Mouse (Mus musculus): ENCODE data around the gene Adamtsl3. TPM values are rescaled to one million over a fixed set of nuclear protein-coding genes. Genes with fewer than 3 reads are reported as not detected.
"Not testable (repeated sequence)": the region's sequence is repeated elsewhere in the genome, so short reads cannot be mapped to it uniquely, and the experiment has no call there.

The Adamtsl3 gene
- polyA plus RNA-seq, 1 experiment from 2014 or later, result 0.46 TPM

- WGBS, result 83% methylated on average over 8 of the region's 8 CpGs
- no peak for DNase-seq (ENCODE audit: low spot score)
- no peak overlapping the region for H3K4me3 ChIP-seq
Observed at GRCm38 (mm10) chr7:82397632-82398031, 62.1 kb downstream of the Adamtsl3 start.

GRCm38 (mm10) chr7:82405466-82406045, 70.1 kb downstream of the Adamtsl3 start:
- H3K27ac ChIP-seq, result no peak overlapping the region
- WGBS, result 86% methylated on average over 9 of the region's 9 CpGs
- H3K4me3 ChIP-seq, result no peak overlapping the region
- H3K36me3 ChIP-seq, result no peaks in the 10 kb centered on the region
- no peaks in the 10 kb centered on the region for H3K9me3 ChIP-seq
- no peaks in the 10 kb centered on the region for H3K4me1 ChIP-seq (replicated peaks)
- H3K27me3 ChIP-seq (ENCODE audit: insufficient read depth, poor library complexity, severe bottlenecking), result no peaks in the 10 kb centered on the region
- no peak for DNase-seq (ENCODE audit: low spot score)

More at GRCm38 (mm10) chr7:82397632-82398031, 62.1 kb downstream of the Adamtsl3 start:
- Histone ChIP-seq H3K27me3 (ENCODE audit: insufficient read depth, poor library complexity, severe bottlenecking) (no peaks in the 10 kb centered on the region), H3K9me3 (no peaks in the 10 kb centered on the region), H3K27ac (no peak overlapping the region), H3K4me1 (replicated peaks) (no peaks in the 10 kb centered on the region), H3K36me3 (no peaks in the 10 kb centered on the region)

GRCm38 (mm10) chr7:82410966-82411365, 75.5 kb downstream of the Adamtsl3 start:
- no peak overlapping the region for H3K27ac ChIP-seq
- WGBS, result 86% methylated on average over 4 of the region's 4 CpGs
- H3K4me1 ChIP-seq (replicated peaks), result no peaks in the 10 kb centered on the region
- H3K36me3 ChIP-seq, result no peaks in the 10 kb centered on the region
- no peak overlapping the region for H3K4me3 ChIP-seq
- H3K27me3 ChIP-seq (ENCODE audit: insufficient read depth, poor library complexity, severe bottlenecking), result no peaks in the 10 kb centered on the region
- no peak for DNase-seq (ENCODE audit: low spot score)
- no peaks in the 10 kb centered on the region for H3K9me3 ChIP-seq

- no peaks in the 10 kb centered on the region for H3K9me3 ChIP-seq
- H3K4me3 ChIP-seq, result no peak overlapping the region
- no peak overlapping the region for H3K27ac ChIP-seq
- WGBS, result 84% methylated on average over 6 of the region's 6 CpGs
- no peak for DNase-seq (ENCODE audit: low spot score)
- no peaks in the 10 kb centered on the region for H3K27me3 ChIP-seq (ENCODE audit: insufficient read depth, poor library complexity, severe bottlenecking)
- H3K36me3 ChIP-seq, result no peaks in the 10 kb centered on the region
- no peaks in the 10 kb centered on the region for H3K4me1 ChIP-seq (replicated peaks)
Observed at GRCm38 (mm10) chr7:82416653-82417052, 81.2 kb downstream of the Adamtsl3 start.

GRCm38 (mm10) chr7:82417053-82417452, 81.6 kb downstream of the Adamtsl3 start:
- no peak for DNase-seq (ENCODE audit: low spot score)
- no peaks in the 10 kb centered on the region for H3K36me3 ChIP-seq
- H3K9me3 ChIP-seq, result no peaks in the 10 kb centered on the region
- H3K4me3 ChIP-seq, result no peak overlapping the region
- H3K4me1 ChIP-seq (replicated peaks), result no peaks in the 10 kb centered on the region
- 88% methylated on average over 4 of the region's 4 CpGs for WGBS
- no peaks in the 10 kb centered on the region for H3K27me3 ChIP-seq (ENCODE audit: insufficient read depth, poor library complexity, severe bottlenecking)
- H3K27ac ChIP-seq, result no peak overlapping the region

- H3K4me1 ChIP-seq (replicated peaks); DNase-seq (ENCODE audit: low spot score); H3K27me3 ChIP-seq (ENCODE audit: insufficient read depth, poor library complexity, severe bottlenecking); H3K36me3 ChIP-seq; H3K27ac ChIP-seq; H3K9me3 ChIP-seq; H3K4me3 ChIP-seq: not testable (repeated sequence)
- WGBS, result 79% methylated on average over 6 of the region's 6 CpGs
Observed at GRCm38 (mm10) chr7:82420329-82421052, 85.0 kb downstream of the Adamtsl3 start.

- no peaks in the 10 kb centered on the region for H3K36me3 ChIP-seq
- H3K9me3 ChIP-seq, result no peaks in the 10 kb centered on the region
- H3K27me3 ChIP-seq (ENCODE audit: insufficient read depth, poor library complexity, severe bottlenecking), result no peaks in the 10 kb centered on the region
- no peak for DNase-seq (ENCODE audit: low spot score)
- H3K4me1 ChIP-seq (replicated peaks), result no peaks in the 10 kb centered on the region
- no peak overlapping the region for H3K27ac ChIP-seq
- no peak overlapping the region for H3K4me3 ChIP-seq
- 85% methylated on average over 3 of the region's 3 CpGs for WGBS
Observed at GRCm38 (mm10) chr7:82422561-82422960, 87.1 kb downstream of the Adamtsl3 start.

- Histone ChIP-seq H3K4me3 (no peak overlapping the region), H3K36me3 (no peaks in the 10 kb centered on the region), H3K27ac (no peak overlapping the region), H3K27me3 (ENCODE audit: insufficient read depth, poor library complexity, severe bottlenecking) (no peaks in the 10 kb centered on the region), H3K4me1 (replicated peaks) (no peaks in the 10 kb centered on the region), H3K9me3 (no peaks in the 10 kb centered on the region)
- DNase-seq (ENCODE audit: low spot score), result no peak
- 88% methylated on average over 2 of the region's 2 CpGs for WGBS
Observed at GRCm38 (mm10) chr7:82423602-82424001, 88.1 kb downstream of the Adamtsl3 start.

- 96% methylated on average over 1 of the region's 1 CpGs for WGBS
- H3K9me3 ChIP-seq, result no peaks in the 10 kb centered on the region
- H3K4me3 ChIP-seq, result no peak overlapping the region
- no peak overlapping the region for H3K27ac ChIP-seq
- H3K36me3 ChIP-seq, result no peaks in the 10 kb centered on the region
- H3K4me1 ChIP-seq (replicated peaks), result no peaks in the 10 kb centered on the region
- DNase-seq (ENCODE audit: low spot score), result no peak
- no peaks in the 10 kb centered on the region for H3K27me3 ChIP-seq (ENCODE audit: insufficient read depth, poor library complexity, severe bottlenecking)
Observed at GRCm38 (mm10) chr7:82424281-82424680, 88.8 kb downstream of the Adamtsl3 start.

GRCm38 (mm10) chr7:82425374-82425773, 89.9 kb downstream of the Adamtsl3 start:
- Histone ChIP-seq H3K4me1 (replicated peaks) (no peaks in the 10 kb centered on the region), H3K36me3 (no peaks in the 10 kb centered on the region), H3K27me3 (ENCODE audit: insufficient read depth, poor library complexity, severe bottlenecking) (no peaks in the 10 kb centered on the region), H3K9me3 (no peaks in the 10 kb centered on the region), H3K27ac (no peak overlapping the region), H3K4me3 (no peak overlapping the region)
- 82% methylated on average over 11 of the region's 11 CpGs for WGBS
- DNase-seq (ENCODE audit: low spot score), result no peak

GRCm38 (mm10) chr7:82429447-82429846, 94.0 kb downstream of the Adamtsl3 start:
- Histone ChIP-seq H3K4me3 (no peak overlapping the region), H3K4me1 (replicated peaks) (no peaks in the 10 kb centered on the region), H3K27ac (no peak overlapping the region), H3K36me3 (no peaks in the 10 kb centered on the region), H3K9me3 (no peaks in the 10 kb centered on the region), H3K27me3 (ENCODE audit: insufficient read depth, poor library complexity, severe bottlenecking) (no peaks in the 10 kb centered on the region)
- no peak for DNase-seq (ENCODE audit: low spot score)
- 82% methylated on average over 4 of the region's 4 CpGs for WGBS

GRCm38 (mm10) chr7:82431572-82431971, 96.1 kb downstream of the Adamtsl3 start:
- no peaks in the 10 kb centered on the region for H3K9me3 ChIP-seq
- no peak for DNase-seq (ENCODE audit: low spot score)
- H3K27ac ChIP-seq, result no peak overlapping the region
- no peaks in the 10 kb centered on the region for H3K36me3 ChIP-seq
- WGBS, result 63% methylated on average over 2 of the region's 2 CpGs
- no peaks in the 10 kb centered on the region for H3K4me1 ChIP-seq (replicated peaks)
- H3K4me3 ChIP-seq, result no peak overlapping the region
- H3K27me3 ChIP-seq (ENCODE audit: insufficient read depth, poor library complexity, severe bottlenecking), result no peaks in the 10 kb centered on the region

GRCm38 (mm10) chr7:82433226-82433625, 97.7 kb downstream of the Adamtsl3 start:
- Histone ChIP-seq H3K36me3 (no peaks in the 10 kb centered on the region), H3K27me3 (ENCODE audit: insufficient read depth, poor library complexity, severe bottlenecking) (no peaks in the 10 kb centered on the region), H3K27ac (no peak overlapping the region), H3K9me3 (no peaks in the 10 kb centered on the region), H3K4me3 (no peak overlapping the region), H3K4me1 (replicated peaks) (no peaks in the 10 kb centered on the region)
- WGBS, result 94% methylated on average over 2 of the region's 2 CpGs
- no peak for DNase-seq (ENCODE audit: low spot score)

All from hindbrain, embryonic 10.5 days (tissue).